Mouse (Mus musculus) bone marrow, adult 2 months (tissue): Measurements from ENCODE around the gene Khdc4.

Experiments used
- CTCF ChIP-seq: fragments of 200-500 bp; IDR thresholded peaks from 2 replicates; pipeline ENCODE4 v1.5.1; 2011; ENCODE audit warnings: low read length, control low read depth; ENCODE audit not compliant: control insufficient read depth, insufficient read depth
- POLR2A ChIP-seq: fragments of 200-500 bp; IDR thresholded peaks from 2 replicates; pipeline ENCODE4 v1.6.1; 2011; ENCODE audit warnings: low read depth, mild to moderate bottlenecking, control low read depth, low read length, borderline replicate concordance; ENCODE audit not compliant: control insufficient read depth

GRCm38 (mm10) chr3:88685958-88686451 is 402 bp downstream of the Khdc4 start:
- TF ChIP-seq CTCF, result no peak
- TF ChIP-seq POLR2A, result no peak
